Mouse (Mus musculus): Measurements from ENCODE around the gene Acsl3.

Acsl3 gene

GRCm38 (mm10) chr1:78657671-78658440 is at the start of gene Acsl3, which contains the start of gene Utp14b:
Gene Acsl3, plus strand, starts transcription at chr1:78657825.
Gene Utp14b, plus strand, starts transcription at chr1:78658038.
- DNase-seq, result peak; percentile 98

DNA sequence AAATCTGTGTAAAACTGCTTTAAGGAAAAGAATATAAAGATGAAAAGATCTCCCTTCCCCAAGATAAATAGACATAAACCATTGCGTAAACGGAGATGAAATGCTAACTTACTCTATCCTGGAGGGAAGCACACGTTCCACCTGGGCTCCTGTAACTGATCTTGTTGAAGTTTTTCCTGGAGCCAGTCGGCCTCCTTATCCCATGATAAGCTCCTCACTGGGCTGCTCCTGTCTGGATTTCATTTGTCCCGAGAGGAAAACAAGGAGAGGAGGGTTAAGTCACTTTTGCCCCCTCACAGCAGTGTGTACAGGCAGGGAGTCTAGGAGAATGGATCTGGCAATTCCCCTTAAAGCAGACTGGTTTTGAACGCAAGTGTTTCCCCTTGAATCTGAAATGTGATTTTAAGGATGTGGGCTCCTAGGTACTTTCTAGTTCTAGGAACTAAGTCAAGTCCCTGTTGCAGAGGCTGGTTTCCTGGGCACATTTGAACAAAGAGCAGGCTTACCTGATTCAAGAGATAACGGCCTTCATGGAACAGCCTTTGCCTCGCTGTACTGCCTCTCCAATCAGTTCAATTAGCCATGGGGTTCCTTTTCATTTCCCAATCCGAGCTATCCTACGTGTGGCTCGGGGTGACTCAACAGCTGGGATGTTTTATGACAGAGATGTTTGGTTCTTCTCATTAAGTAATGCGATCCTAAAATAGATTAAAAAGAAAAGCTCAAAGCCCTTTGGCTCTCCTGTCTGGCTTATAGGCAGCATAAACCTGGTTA is 48.3 kb upstream of the Acsl3 start:
- DNase-seq, result no peak

- DNase-seq, result no peak
These were observed 46.6 kb upstream of the Acsl3 start for GRCm38 (mm10) chr1:78611039-78611438.

DNA sequence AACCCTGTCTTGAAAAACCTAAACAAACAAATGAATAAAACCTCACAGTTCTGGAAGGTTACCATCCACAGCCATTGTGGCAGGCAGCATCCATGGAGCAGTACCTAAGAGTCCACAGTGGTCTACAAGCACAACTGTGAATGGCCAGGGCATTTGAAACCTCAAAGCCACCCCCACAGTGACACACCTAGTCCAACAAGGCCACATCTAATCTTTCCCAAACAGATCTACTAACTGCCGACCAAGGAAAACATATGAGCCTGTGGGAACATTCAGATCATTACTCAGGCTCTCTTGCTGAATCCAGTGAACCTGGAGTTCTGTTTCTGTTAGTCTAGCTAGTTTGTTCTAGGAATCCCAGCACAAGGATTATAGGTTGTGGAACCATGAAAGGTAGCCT is 44.7 kb upstream of the Acsl3 start:
- no peak for DNase-seq

- no peak for DNase-seq
These were observed 33.3 kb upstream of the Acsl3 start for GRCm38 (mm10) chr1:78624352-78624751.

DNA sequence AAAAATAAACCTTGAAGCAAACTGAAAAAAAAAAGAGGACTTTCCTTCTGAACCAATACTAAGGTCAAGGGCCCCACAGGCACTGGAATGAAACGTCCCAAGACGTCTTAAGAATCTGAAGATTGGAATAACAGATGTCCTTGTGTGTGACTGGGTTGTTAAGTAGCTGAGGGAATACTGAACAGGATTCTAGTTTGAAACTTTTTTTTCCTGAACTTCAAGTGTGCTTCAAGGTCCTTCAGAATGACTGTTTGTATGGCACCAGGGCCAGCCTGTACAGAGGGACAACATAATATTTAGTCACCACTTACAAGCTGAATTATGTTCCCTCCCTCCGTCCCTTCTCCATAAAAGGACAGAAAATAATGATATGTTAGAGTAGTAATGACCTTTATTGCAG is 23.1 kb upstream of the Acsl3 start:
- DNase-seq, result no peak

DNA sequence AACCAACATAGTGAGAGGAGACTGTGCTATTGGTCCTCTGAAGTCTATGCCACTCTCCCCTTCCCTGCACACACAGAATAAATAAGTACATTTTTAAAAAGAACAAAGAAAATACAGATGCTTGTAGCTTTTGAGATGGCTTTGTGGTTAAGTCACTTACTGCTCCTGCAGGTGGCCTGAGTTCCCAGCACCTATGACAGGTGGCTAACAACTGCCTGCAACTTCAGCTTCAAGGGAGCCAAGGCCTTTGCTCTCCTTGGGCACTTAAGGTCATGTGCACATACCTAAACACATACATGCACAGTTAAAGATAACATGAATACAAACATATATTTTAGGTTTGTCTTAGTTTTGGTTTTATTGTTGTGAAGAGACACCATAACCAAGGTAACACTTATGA is 16.8 kb upstream of the Acsl3 start:
- DNase-seq, result no peak

DNA sequence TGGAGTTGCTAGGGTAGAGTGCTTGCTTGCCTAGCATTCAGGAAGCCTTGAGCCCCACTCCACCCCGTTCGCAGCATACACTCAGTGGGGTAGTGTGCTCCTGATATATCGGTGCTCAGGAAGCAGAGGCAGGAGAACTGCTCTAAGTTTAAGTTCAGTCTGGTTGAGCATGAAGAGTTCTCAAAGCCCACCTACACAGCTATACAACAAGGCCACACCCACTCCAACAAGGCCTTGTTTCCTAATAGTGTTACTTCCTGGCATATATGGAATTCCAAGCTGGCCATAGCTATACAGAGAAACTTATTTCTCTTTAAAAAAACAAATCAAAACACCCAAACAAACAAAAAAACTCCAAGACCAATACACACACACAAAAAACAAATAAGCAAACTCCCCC is 15.8 kb upstream of the Acsl3 start:
- no peak for DNase-seq

DNA sequence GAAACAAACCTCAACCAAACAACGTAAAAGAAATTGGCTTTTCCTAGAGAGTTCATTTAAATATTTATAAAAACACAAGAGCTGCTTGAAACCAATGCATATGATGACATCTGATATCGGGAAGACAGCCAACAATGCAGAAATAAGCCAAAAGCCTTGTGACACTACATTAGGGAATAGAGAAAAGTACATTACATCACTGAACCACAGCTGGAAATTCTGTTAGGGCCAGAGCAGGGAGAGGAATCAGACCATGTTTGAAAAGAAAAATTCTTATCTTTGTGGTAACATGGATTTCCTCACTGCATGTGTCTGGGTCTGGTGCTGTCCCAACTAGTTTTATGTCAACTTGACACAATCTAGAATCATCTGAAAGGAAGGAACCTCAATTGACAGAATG is 15.4 kb upstream of the Acsl3 start:
- DNase-seq, result no peak

DNA sequence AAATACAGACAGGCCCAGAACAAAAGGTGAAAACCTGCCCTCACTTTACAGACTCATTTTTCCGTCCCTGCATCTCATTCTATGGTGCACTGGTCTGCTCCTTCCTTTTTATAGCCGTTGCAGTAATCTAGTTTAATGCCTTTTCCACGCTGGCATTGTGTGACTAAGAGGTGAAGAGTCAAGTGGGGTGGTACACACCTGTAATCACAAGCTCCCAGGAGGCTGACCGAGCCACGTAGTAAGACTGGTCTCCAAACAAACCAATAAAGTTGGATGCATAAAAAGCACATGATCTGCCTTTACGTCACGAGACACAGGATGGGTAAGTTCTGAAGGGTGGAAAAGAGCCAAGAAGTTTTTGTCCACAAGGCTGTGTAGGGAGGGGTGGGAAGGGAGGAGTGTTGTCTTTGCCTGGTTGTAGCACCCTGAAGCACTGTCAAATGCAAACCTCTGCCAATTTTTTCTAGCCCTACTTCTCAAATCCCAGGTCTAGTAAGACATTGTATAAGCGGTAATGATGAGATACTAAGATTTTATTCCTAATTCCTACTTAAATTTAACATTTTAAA is 10.2 kb upstream of the Acsl3 start:
- no peak for DNase-seq

DNA sequence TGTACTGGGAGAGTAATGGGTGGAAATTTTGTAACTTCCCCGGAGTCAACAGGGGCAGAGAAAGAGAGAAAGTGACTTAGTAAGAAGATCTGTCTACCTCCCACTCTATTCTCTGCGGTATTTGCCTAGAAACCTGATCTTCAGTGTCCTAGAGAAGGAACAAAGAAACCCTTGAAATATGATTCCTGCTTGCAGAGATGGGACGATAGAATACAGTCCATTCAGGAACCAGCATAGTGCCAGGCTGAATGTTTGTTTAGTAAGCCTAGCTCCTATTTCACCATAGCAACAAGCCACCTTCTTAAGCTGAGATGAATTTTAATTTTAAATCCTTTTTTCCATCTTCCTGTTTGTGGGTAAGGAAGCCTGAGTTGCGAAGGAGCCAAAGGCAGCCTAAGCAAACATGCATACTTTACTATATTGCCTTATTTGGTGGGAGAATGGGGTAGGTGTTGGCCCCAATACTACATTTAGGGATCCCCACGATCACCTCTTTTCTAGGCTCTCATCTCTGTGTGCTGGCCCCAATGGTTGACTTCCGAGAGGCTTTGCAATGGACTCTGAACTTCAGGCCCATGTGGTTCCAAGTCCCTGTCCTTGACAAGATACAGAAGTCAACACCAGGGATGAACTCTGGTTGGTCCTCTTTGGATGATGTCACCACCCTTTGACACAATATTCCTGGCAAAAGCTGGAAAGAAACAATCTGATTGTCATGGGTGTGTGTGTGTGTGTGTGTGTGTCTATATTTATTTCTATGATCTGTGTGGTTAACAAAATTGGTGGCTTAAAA is 8.2 kb upstream of the Acsl3 start:
- no peak for DNase-seq

DNA sequence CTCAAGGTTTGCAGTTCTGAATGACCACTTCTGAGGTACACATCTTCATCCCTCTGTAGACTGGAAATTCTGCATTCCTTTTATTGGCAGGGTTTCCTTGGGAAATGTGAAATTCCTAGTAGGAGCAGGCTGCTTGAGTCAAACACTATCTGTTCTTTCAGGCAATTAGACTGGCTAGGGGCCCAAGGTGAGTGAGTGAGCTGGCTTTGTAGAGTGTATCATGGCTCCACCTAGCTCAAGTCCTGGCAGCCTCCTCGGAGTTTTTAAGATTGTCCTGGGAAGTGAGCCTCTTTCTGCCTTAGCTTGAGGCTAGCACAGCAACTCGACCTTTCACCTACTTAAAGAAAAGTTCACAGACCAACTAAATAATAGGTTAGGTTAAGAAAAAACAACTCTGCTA is 1.2 kb upstream of the Acsl3 start:
- peak; percentile 54 for DNase-seq

- DNase-seq, result no peak
These were observed 500 bp upstream of the Acsl3 start for GRCm38 (mm10) chr1:78657021-78657629.

DNA sequence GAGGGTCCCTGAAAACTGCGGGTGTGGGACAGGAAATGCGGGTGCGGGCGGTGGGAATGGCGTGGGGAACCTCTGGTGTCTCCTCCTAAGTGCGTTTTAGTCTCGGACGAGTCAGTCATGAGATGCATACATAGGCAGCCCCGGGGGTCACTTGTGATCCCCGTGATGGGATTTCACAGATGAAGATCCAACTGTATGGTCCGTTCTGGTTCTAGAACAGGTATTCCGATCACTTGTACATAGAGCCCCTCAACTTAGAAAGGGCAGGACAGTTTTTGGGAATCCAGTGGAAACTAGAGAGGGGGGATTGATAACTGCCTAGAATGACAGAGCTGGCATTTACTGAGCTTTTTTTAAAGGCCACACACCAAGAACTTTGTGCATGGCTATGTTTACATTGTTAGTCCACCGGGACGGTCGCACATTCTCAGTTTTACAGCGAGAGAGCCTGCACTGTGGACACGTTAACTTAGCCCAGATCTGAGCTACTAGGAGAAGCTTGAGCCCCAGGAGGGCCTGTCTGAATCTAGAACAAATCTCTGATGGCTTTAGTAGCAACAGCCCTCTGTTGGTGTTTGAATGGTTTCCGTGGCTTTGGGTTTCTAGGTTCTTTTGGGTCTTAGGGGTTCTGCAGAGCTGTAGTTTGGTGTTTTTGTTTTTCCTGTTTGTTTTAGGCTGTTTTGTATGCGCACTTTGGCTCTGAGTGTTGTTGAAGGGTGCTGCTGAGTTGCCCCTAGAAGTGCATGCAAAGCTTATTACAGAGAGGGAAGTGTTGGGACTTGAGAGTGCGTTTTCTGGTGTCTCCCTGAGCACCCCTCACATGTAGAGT is 1.0 kb downstream of the Acsl3 start:
- DNase-seq, result peak; percentile 6

DNA sequence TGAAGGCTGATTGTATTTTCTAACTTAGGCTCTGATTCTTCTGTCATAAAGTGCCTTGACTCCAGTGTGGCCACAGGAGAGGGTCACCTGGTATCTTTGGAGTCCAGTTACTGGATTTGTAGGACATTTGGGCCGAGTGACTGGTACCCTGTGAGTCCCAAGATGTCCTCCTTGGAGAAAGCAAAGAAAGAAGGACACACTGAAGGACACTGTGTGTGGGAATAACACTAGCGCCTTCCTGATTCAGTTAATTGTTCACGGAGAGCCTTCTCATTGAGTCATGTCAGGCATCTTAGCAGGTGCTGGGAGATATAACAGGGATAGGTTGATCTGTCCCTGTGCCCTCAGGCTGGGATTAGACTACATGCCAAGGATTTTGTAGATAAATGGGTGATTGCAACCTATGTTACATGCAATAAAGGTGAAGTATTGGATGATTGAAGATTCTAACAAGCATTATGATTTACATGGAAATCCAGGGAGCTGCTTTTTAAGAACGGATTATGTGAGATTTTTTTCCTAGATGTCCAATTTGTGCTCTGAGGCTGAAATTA is 1.7 kb downstream of the Acsl3 start:
- DNase-seq, result no peak

DNA sequence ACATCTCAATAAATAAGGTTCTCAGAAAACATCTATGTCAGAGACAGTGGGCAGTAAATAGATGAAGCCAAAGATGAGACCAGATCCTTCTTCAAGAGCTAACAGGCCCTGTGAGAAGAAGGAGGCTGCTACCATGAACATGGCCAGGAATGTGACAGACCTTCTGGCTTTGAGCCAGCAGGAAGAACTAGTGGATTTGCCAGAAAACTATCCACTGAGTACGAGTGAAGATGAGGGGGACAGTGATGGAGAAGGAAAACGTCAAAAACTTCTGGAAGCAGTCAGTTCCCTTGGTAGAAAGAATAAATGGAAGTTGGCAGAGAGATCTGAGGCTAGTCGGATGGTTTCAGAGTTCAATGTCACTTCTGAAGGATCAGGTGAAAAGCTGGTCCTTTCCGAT is 6.7 kb downstream of the Acsl3 start:
- peak; percentile 15 for DNase-seq

DNA sequence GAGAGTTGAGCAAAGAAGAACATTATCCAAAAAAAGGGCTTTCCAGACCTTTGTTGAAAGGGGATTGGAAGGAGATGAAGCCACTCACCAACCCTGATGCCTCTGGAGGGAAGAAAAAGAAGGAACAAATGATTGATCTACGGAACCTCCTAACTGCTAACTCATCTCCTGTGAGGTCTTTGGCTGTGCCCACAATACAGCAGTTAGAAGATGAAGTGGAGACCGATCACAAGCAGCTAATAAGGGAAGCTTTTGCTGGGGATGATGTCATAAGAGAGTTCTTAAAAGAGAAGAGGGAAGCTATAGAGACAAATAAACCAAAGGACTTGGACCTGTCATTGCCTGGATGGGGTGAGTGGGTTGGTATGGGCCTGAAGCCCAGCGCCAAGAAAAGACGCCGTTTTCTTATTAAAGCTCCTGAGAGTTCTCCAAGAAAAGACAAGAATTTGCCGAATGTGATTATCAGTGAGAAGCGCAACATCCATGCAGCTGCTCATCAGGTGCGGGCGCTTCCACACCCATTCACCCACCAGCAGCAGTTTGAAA is 8.4 kb downstream of the Acsl3 start:
- no peak for DNase-seq

- DNase-seq, result no peak
These were observed 9.0 kb downstream of the Acsl3 start for GRCm38 (mm10) chr1:78666585-78666984.

DNA sequence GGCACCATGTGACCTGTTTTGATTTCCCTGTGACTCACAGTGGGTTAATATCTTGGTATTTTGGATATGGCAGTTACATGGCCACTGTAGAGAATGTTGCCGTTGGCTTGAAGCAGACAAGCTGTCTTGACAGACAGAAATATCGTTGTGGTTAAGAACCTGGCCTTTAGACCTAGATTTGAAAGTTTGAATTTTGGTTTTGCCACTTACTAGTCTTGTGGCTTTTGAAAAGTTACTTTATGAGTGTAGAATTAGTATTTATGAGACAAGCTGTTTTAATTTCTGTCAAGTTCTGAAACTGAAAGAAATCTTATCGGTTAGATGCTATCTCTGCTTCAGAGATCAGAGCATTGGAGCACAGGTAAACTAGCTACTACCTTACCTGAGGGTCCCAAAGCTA is 24.7 kb downstream of the Acsl3 start:
- DNase-seq, result no peak

- no peak for DNase-seq
These were observed 26.5 kb downstream of the Acsl3 start for GRCm38 (mm10) chr1:78684128-78684527.

- peak; percentile 33 for DNase-seq
These were observed 29.2 kb downstream of the Acsl3 start for GRCm38 (mm10) chr1:78686872-78687271.

Data from lung, postnatal 10 days (tissue).